Mouse (Mus musculus) ES-E14 (cell line): ENCODE results near the gene Pacsin3.

Source experiments
- CHD2 ChIP-seq: IDR thresholded peaks from 2 replicates; pipeline ENCODE4 v1.6.1; 2014; ENCODE audit warnings: mild to moderate bottlenecking, low read depth, low read length, inconsistent platforms
- HCFC1 ChIP-seq: IDR thresholded peaks from 2 replicates; pipeline ENCODE4 v1.6.1; 2012; ENCODE audit warnings: low read length, inconsistent platforms, borderline replicate concordance; ENCODE audit not compliant: insufficient read depth
- MAFK ChIP-seq: IDR thresholded peaks from 2 replicates; pipeline ENCODE4 v1.6.1; 2014; ENCODE audit warnings: mild to moderate bottlenecking, low read depth, low read length, inconsistent platforms; ENCODE audit not compliant: insufficient read depth

- no peak for TF ChIP-seq MAFK
- no peak for TF ChIP-seq CHD2
- no peak for TF ChIP-seq HCFC1
These were observed 25.6 kb downstream of the Pacsin3 start for GRCm38 (mm10) chr2:91281366-91281765.
